Mouse (Mus musculus) brown adipose tissue, adult 24 weeks (tissue): ENCODE data around the gene Hnmt. TPM values are rescaled to one million over a fixed set of nuclear protein-coding genes. Genes with fewer than 3 reads are reported as not detected.
"Not testable (repeated sequence)": the region's sequence is repeated elsewhere in the genome, so short reads cannot be mapped to it uniquely, and the experiment has no call there.

Experiments used
- H3K27ac ChIP-seq: fragments of 200-500 bp; replicated peaks from 2 replicates; pipeline ENCODE4 v1.5.1; 2012; ENCODE audit warnings: low read depth, mild to moderate bottlenecking, low read length
- H3K4me1 ChIP-seq: fragments of 200-500 bp; 2 replicates; pipeline ENCODE4 v1.6.1; 2012; ENCODE audit warnings: low read length, mixed read lengths; ENCODE audit not compliant: control insufficient read depth, insufficient read depth, insufficient read length
- H3K4me3 ChIP-seq: fragments of 200-500 bp; 2 replicates; pipeline ENCODE4 v1.5.1; 2012; ENCODE audit warnings: low read depth, mild to moderate bottlenecking, low read length, moderate library complexity; ENCODE audit not compliant: insufficient read depth
- polyA plus RNA-seq: library from polyadenylated mRNA; stranded (reverse); fragments of >200 nt; gene quantifications from 2 replicates; pipeline ENCODE4 v1.2.4, GENCODE M21; 2012; ENCODE audit not compliant: missing spikeins, insufficient read depth, insufficient read length

Hnmt gene
- polyA plus RNA-seq: 44.7 and 50.9 TPM in 2 replicates

GRCm38 (mm10) chr2:24049344-24049990 lies at the start of gene Hnmt:
Gene Hnmt, minus strand, starts transcription at chr2:24049394.
- no peaks in the 10 kb centered on the region for H3K4me1 ChIP-seq
- peak within 1 kb of the TSS; percentile 62 for H3K27ac ChIP-seq
- peak within 1 kb of the TSS; percentile 80 for H3K4me3 ChIP-seq

GRCm38 (mm10) chr2:24096495-24096894 lies 47.3 kb upstream of the Hnmt start, which contains the start of gene Tbpl2:
Gene Tbpl2, minus strand, starts transcription at chr2:24096595.
- no peak within 1 kb of the TSS for H3K4me3 ChIP-seq
- no peak within 1 kb of the TSS for H3K27ac ChIP-seq
- H3K4me1 ChIP-seq: no peaks in the 10 kb centered on the region

- Histone ChIP-seq H3K4me3 (no peak overlapping the region), H3K4me1 (no peaks in the 10 kb centered on the region), H3K27ac (no peak overlapping the region)
These were observed 41.7 kb upstream of the Hnmt start for GRCm38 (mm10) chr2:24090921-24091320.

DNA sequence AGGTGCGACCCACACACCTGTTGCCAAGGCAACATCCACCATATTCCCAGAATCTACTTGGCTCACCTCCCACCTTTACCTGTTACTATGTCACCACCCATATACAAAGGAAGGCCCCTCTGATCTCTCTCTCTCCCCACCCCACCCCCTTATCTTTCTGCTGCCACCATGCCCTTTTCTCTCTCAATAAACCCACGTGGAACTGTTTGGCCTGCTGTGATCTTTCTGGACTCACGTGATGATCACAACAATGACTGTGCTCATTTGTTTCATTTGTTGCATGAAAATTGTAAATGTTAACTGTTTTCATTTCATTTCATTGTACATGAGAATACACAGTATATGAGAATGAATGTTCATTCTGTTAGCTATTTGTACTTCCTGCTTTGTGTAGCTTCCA lies 1.3 kb upstream of the Hnmt start:
- Histone ChIP-seq H3K4me3 (no peak overlapping the region), H3K27ac (no peak overlapping the region), H3K4me1 (no peaks in the 10 kb centered on the region)

GRCm38 (mm10) chr2:24048480-24049097 lies 605 bp downstream of the Hnmt start:
- Histone ChIP-seq H3K4me1 (no peaks in the 10 kb centered on the region), H3K27ac (peak overlapping the region; percentile 62), H3K4me3 (peak overlapping the region; percentile 80)

- Histone ChIP-seq H3K4me1 (no peaks in the 10 kb centered on the region), H3K27ac (peak overlapping the region; percentile 62; the same call in 1 of the 2 replicates), H3K4me3 (peak overlapping the region; percentile 80)
These were observed 1.4 kb downstream of the Hnmt start for GRCm38 (mm10) chr2:24047551-24048479.

GRCm38 (mm10) chr2:24042901-24043300 lies 6.3 kb downstream of the Hnmt start:
- Histone ChIP-seq H3K4me3 (no peak overlapping the region), H3K27ac (peak overlapping the region; percentile 66; the same call in 1 of the 2 replicates), H3K4me1 (no peaks in the 10 kb centered on the region)

GRCm38 (mm10) chr2:24040531-24040930 lies 8.7 kb downstream of the Hnmt start:
- no peak overlapping the region for H3K27ac ChIP-seq
- H3K4me3 ChIP-seq: no peak overlapping the region
- H3K4me1 ChIP-seq: no peaks in the 10 kb centered on the region

DNA sequence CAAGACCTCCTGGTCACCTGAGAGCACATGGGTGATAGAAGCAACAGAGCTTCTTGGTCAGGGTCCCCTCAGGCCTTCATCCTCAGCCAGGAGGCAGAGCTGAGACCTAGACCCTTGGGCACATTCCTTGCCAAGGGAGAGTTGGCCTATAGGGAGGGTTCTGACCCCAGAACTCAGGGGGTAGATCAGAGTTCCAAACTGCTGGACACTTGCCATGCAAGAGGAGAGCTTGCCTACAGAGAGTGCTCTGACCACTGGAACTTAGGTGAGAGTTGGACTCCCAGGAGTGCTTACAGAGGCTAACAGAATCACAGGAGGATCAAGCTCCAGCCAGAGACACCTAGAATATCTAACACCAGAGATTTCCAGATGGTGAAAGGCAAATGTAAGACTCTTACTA lies 29.8 kb downstream of the Hnmt start:
- not testable (repeated sequence) for H3K27ac ChIP-seq, H3K4me3 ChIP-seq, H3K4me1 ChIP-seq

GRCm38 (mm10) chr2:24018966-24019365 lies 30.2 kb downstream of the Hnmt start:
- Histone ChIP-seq H3K4me1 (no peaks in the 10 kb centered on the region), H3K4me3 (no peak overlapping the region), H3K27ac (no peak overlapping the region)

DNA sequence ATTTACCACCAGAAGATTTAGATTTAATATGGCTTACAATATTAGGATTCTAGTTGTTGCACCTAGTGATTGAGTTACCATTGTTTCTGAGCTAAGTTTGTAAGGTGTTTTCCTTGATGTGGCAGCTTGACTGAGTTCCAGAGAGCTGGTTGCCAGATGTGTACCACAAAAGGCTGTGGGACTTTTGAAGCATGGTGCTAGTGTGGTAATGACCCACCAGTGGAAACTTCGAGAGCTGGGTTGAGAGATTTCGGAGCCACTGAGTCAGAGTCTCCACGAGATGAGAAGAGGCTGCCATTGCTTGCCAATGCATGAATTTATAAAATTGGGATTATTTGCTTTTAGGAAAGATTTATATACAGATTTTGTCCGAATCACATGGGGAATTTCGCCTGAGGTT lies 34.2 kb downstream of the Hnmt start:
- H3K4me3 ChIP-seq: no peak overlapping the region
- no peaks in the 10 kb centered on the region for H3K4me1 ChIP-seq
- H3K27ac ChIP-seq: no peak overlapping the region

DNA sequence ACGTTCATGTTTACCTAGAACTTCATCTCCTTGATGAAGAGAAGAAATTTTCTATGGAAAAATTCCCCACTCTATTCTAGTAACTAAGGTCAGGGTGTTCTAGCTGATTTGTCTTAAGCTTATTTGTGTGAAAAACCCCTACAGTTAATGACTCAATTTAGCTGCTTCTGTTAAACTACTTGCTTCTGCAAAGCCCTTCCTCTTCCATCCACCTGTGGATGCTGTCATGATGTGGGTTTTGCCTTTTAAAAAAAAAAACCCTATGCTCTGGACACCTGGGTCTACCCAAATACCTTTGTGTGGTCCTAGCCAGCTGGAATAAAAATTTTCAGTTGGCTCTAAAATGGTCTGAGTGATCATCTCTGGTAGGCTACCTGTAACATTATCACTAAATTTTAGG lies 49.9 kb downstream of the Hnmt start:
- Histone ChIP-seq H3K4me1 (no peaks in the 10 kb centered on the region), H3K27ac (no peak overlapping the region), H3K4me3 (no peak overlapping the region)

DNA sequence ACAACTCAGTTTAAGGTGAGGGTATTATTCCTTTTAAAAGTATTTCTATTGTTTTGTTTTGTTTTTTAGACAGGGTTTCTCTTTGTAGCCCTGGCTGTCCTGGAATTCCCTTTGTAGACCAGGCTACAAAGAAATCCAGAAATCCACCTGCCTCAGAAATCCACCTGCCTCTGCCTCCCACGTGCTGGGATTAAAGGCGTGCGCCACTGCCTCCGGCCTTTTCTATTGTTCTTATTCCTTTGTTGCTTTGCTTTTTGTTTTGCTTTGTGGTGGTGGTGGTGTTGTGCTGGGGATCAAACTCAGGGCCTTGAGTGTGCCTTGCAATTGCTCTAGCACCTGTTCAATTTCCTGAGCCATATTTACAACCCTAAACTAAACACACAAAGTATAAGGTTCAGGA lies 50.4 kb downstream of the Hnmt start:
- Histone ChIP-seq H3K27ac (no peak overlapping the region), H3K4me3 (no peak overlapping the region)

GRCm38 (mm10) chr2:23996830-23997229 lies 52.4 kb downstream of the Hnmt start:
- no peak overlapping the region for H3K27ac ChIP-seq
- H3K4me3 ChIP-seq: no peak overlapping the region
- no peaks in the 10 kb centered on the region for H3K4me1 ChIP-seq

More for the DNA sequence above, 50.4 kb downstream of the Hnmt start:
- H3K4me1 ChIP-seq: no peaks in the 10 kb centered on the region

- H3K27ac ChIP-seq, H3K4me1 ChIP-seq, H3K4me3 ChIP-seq: not testable (repeated sequence)
These were observed 59.1 kb downstream of the Hnmt start for GRCm38 (mm10) chr2:23990034-23990573.
